Mouse (Mus musculus): ENCODE results near the gene Gata2. TPM values are rescaled to one million over a fixed set of nuclear protein-coding genes. Genes with fewer than 3 reads are reported as not detected.

Gene Gata2
- polyA plus RNA-seq, 1 experiment = not detected

- TF ChIP-seq CTCF (IDR thresholded peaks at IDR 0.05; ENCODE audit: insufficient read depth, low read depth, low read length) (no peak), POLR2A (IDR thresholded peaks at IDR 0.05; ENCODE audit: insufficient read depth, low read depth, low read length) (no peak)
- Histone ChIP-seq H3K27ac (ENCODE audit: insufficient read depth, low read depth, low read length) (no peak overlapping the region), H3K4me1 (ENCODE audit: control insufficient read depth, insufficient read depth, low read length) (no peaks in the 10 kb centered on the region), H3K4me3 (ENCODE audit: insufficient read depth, low read depth, low read length) (no peak overlapping the region)
- WGBS = 46% methylated on average over 6 of the region's 6 CpGs
These were observed 22.1 kb downstream of the Gata2 start for GRCm38 (mm10) chr6:88215797-88216196.

GRCm38 (mm10) chr6:88216199-88216598 lies 22.5 kb downstream of the Gata2 start:
- H3K27ac ChIP-seq (ENCODE audit: insufficient read depth, low read depth, low read length) = no peak overlapping the region
- 76% methylated on average over 4 of the region's 4 CpGs for WGBS
- no peak for TF ChIP-seq POLR2A (IDR thresholded peaks at IDR 0.05; ENCODE audit: insufficient read depth, low read depth, low read length)
- TF ChIP-seq CTCF (IDR thresholded peaks at IDR 0.05; ENCODE audit: insufficient read depth, low read depth, low read length) = no peak
- H3K4me1 ChIP-seq (ENCODE audit: control insufficient read depth, insufficient read depth, low read length) = no peaks in the 10 kb centered on the region
- H3K4me3 ChIP-seq (ENCODE audit: insufficient read depth, low read depth, low read length) = no peak overlapping the region

- TF ChIP-seq POLR2A (IDR thresholded peaks at IDR 0.05; ENCODE audit: insufficient read depth, low read depth, low read length) (no peak), CTCF (IDR thresholded peaks at IDR 0.05; ENCODE audit: insufficient read depth, low read depth, low read length) (no peak)
- Histone ChIP-seq H3K4me3 (ENCODE audit: insufficient read depth, low read depth, low read length) (no peak overlapping the region), H3K27ac (ENCODE audit: insufficient read depth, low read depth, low read length) (no peak overlapping the region), H3K4me1 (ENCODE audit: control insufficient read depth, insufficient read depth, low read length) (no peaks in the 10 kb centered on the region)
- WGBS = 29% methylated on average over 4 of the region's 4 CpGs
These were observed 25.4 kb downstream of the Gata2 start for GRCm38 (mm10) chr6:88219094-88219493.

GRCm38 (mm10) chr6:88221968-88222367 lies 28.3 kb downstream of the Gata2 start, which contains the start of gene Dnajb8:
Gene Dnajb8 (plus strand): TSS chr6:88222268.
- H3K27ac ChIP-seq (ENCODE audit: insufficient read depth, low read depth, low read length) = no peak within 1 kb of the TSS
- H3K4me1 ChIP-seq (ENCODE audit: control insufficient read depth, insufficient read depth, low read length) = no peaks in the 10 kb centered on the region
- no peak within 1 kb of the TSS for H3K4me3 ChIP-seq (ENCODE audit: insufficient read depth, low read depth, low read length)
- TF ChIP-seq CTCF (IDR thresholded peaks at IDR 0.05; ENCODE audit: insufficient read depth, low read depth, low read length) (no peak), POLR2A (IDR thresholded peaks at IDR 0.05; ENCODE audit: insufficient read depth, low read depth, low read length) (no peak)
- WGBS = 64% methylated on average over 10 of the region's 10 CpGs

- 50% methylated on average over 5 of the region's 5 CpGs for WGBS
- no peak overlapping the region for H3K4me3 ChIP-seq (ENCODE audit: insufficient read depth, low read depth, low read length)
- no peaks in the 10 kb centered on the region for H3K4me1 ChIP-seq (ENCODE audit: control insufficient read depth, insufficient read depth, low read length)
- no peak overlapping the region for H3K27ac ChIP-seq (ENCODE audit: insufficient read depth, low read depth, low read length)
- TF ChIP-seq POLR2A (IDR thresholded peaks at IDR 0.05; ENCODE audit: insufficient read depth, low read depth, low read length) (no peak), CTCF (IDR thresholded peaks at IDR 0.05; ENCODE audit: insufficient read depth, low read depth, low read length) (no peak)
These were observed 32.9 kb downstream of the Gata2 start for GRCm38 (mm10) chr6:88226570-88226994.

GRCm38 (mm10) chr6:88227537-88227936 lies 33.8 kb downstream of the Gata2 start:
- TF ChIP-seq CTCF (IDR thresholded peaks at IDR 0.05; ENCODE audit: insufficient read depth, low read depth, low read length) = no peak
- 84% methylated on average over 7 of the region's 7 CpGs for WGBS
- H3K4me1 ChIP-seq (ENCODE audit: control insufficient read depth, insufficient read depth, low read length) = no peaks in the 10 kb centered on the region
- H3K27ac ChIP-seq (ENCODE audit: insufficient read depth, low read depth, low read length) = no peak overlapping the region
- H3K4me3 ChIP-seq (ENCODE audit: insufficient read depth, low read depth, low read length) = no peak overlapping the region

GRCm38 (mm10) chr6:88229221-88229620 lies 35.5 kb downstream of the Gata2 start:
- no peak overlapping the region for H3K27ac ChIP-seq (ENCODE audit: insufficient read depth, low read depth, low read length)
- TF ChIP-seq POLR2A (IDR thresholded peaks at IDR 0.05; ENCODE audit: insufficient read depth, low read depth, low read length) = no peak
- 89% methylated on average over 12 of the region's 12 CpGs for WGBS
- no peaks in the 10 kb centered on the region for H3K4me1 ChIP-seq (ENCODE audit: control insufficient read depth, insufficient read depth, low read length)
- no peak overlapping the region for H3K4me3 ChIP-seq (ENCODE audit: insufficient read depth, low read depth, low read length)

GRCm38 (mm10) chr6:88231821-88232220 lies 38.1 kb downstream of the Gata2 start:
- WGBS = 81% methylated on average over 7 of the region's 7 CpGs
- Histone ChIP-seq H3K27ac (ENCODE audit: insufficient read depth, low read depth, low read length) (no peak overlapping the region), H3K4me1 (ENCODE audit: control insufficient read depth, insufficient read depth, low read length) (peaks cover 9% of the 10 kb centered on the region; the same call in 1 of the 2 replicates), H3K4me3 (ENCODE audit: insufficient read depth, low read depth, low read length) (no peak overlapping the region)
- no peak for TF ChIP-seq POLR2A (IDR thresholded peaks at IDR 0.05; ENCODE audit: insufficient read depth, low read depth, low read length)
- no peak for TF ChIP-seq CTCF (IDR thresholded peaks at IDR 0.05; ENCODE audit: insufficient read depth, low read depth, low read length)

DNA sequence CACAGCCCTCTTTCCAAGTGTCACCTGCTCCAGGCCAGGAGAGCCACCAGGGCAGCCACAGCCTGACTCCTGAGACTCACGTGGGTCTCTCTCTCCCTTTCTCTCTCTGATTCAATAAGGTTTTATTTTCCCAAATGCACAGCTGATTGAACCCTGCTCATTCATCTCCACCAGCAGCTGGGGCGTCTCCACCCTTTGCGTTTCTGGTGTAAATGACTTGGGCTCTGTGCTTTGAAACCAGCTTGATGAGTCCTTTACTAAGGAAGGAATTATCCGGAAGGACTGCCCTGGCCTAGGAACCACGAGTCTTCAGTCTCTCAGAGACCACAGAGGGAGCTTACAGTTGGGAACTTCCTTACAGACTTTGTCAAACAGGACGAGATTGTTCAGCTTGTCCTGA lies 38.5 kb downstream of the Gata2 start:
- Histone ChIP-seq H3K27ac (ENCODE audit: insufficient read depth, low read depth, low read length) (no peak overlapping the region), H3K4me3 (ENCODE audit: insufficient read depth, low read depth, low read length) (no peak overlapping the region), H3K4me1 (ENCODE audit: control insufficient read depth, insufficient read depth, low read length) (peaks cover 9% of the 10 kb centered on the region; the same call in 1 of the 2 replicates)
- 52% methylated on average over 6 of the region's 6 CpGs for WGBS
- no peak for TF ChIP-seq CTCF (IDR thresholded peaks at IDR 0.05; ENCODE audit: insufficient read depth, low read depth, low read length)
- TF ChIP-seq POLR2A (IDR thresholded peaks at IDR 0.05; ENCODE audit: insufficient read depth, low read depth, low read length) = no peak

- WGBS = 86% methylated on average over 8 of the region's 8 CpGs
- Histone ChIP-seq H3K4me1 (ENCODE audit: control insufficient read depth, insufficient read depth, low read length) (peaks cover 9% of the 10 kb centered on the region; the same call in 1 of the 2 replicates), H3K4me3 (ENCODE audit: insufficient read depth, low read depth, low read length) (no peak overlapping the region), H3K27ac (ENCODE audit: insufficient read depth, low read depth, low read length) (no peak overlapping the region)
- no peak for TF ChIP-seq CTCF (IDR thresholded peaks at IDR 0.05; ENCODE audit: insufficient read depth, low read depth, low read length)
- TF ChIP-seq POLR2A (IDR thresholded peaks at IDR 0.05; ENCODE audit: insufficient read depth, low read depth, low read length) = no peak
These were observed 40.3 kb downstream of the Gata2 start for GRCm38 (mm10) chr6:88233996-88234395.

Data from olfactory bulb, adult 2 months (tissue).